ENCODE assay signal across 8 mouse cellular contexts in genomic region chr16:6018639-6019038, GRCm38 (mm10).
DNase-seq lines count a peak whose midpoint lies in the region.

No protein-coding gene starts in this region.

- peak; percentile 4 for DNase-seq in gastrocnemius, adult 18-20 months (ENCODE audit: low spot score)
- DNase-seq in gastrocnemius, postnatal 25 days, result no peak
- DNase-seq in adrenal gland, postnatal 10 days, result peak; percentile 89
- DNase-seq in embryo, embryonic 10.5 days (ENCODE audit: low spot score), result peak; percentile 83
- peak; percentile 67 to 83 for DNase-seq in heart, postnatal 14 days
- DNase-seq in layer of hippocampus, adult 9-10 months (ENCODE audit: low spot score), result peak; percentile 85
- peak; percentile 72 for DNase-seq in lung, postnatal 10 days
- peak; percentile 96 for DNase-seq in right cerebral cortex, postnatal 14 days

- intact Hi-C loops in heart, postnatal 14 days (cut with DNase I), result loop anchor here (2.0 to 5.0 kb wide), 3 partner anchors 121 to 546 kb away; no protein-coding TSS in a partner anchor
